Mouse (Mus musculus): ENCODE data around the gene Ccdc9b.

GRCm38 (mm10) chr2:118781115-118781514, 18.7 kb upstream of the Ccdc9b start:
- TF ChIP-seq GATA1 (IDR thresholded peaks at IDR 0.05; ENCODE audit: borderline replicate concordance, low read length) (no peak), FLI1 (IDR thresholded peaks at IDR 0.05; ENCODE audit: low read length) (no peak)

All from megakaryocyte, embryonic 14.5 days (primary cell).